Mouse (Mus musculus) limb, embryonic 10.5 days (tissue): ENCODE measurements around the gene Rnf26. TPM values are rescaled to one million over a fixed set of nuclear protein-coding genes. Genes with fewer than 3 reads are reported as not detected.

ENCODE experiments used
- DNase-seq: peaks from one replicate; pipeline ENCODE4 v3.0.0-alpha.2; 2017; ENCODE audit warnings: low spot score
- H3K27ac ChIP-seq: fragments of 300-500 bp; sonication (generic); 2 replicates; pipeline ENCODE4 v1.5.1; 2016; ENCODE audit warnings: mild to moderate bottlenecking
- H3K27me3 ChIP-seq: fragments of 300-500 bp; sonication (generic); 2 replicates; pipeline ENCODE4 v1.6.1; 2016; ENCODE audit warnings: low read depth, mild to moderate bottlenecking; ENCODE audit not compliant: poor library complexity, severe bottlenecking
- H3K36me3 ChIP-seq: fragments of 300-500 bp; sonication (generic); 2 replicates; pipeline ENCODE4 v1.6.1; 2016; ENCODE audit warnings: mild to moderate bottlenecking, moderate library complexity
- H3K4me1 ChIP-seq: fragments of 300-500 bp; sonication (generic); 2 replicates; pipeline ENCODE4 v1.6.1; 2016
- H3K4me3 ChIP-seq: fragments of 300-500 bp; sonication (generic); 2 replicates; pipeline ENCODE4 v1.5.1; 2016; ENCODE audit warnings: mild to moderate bottlenecking, moderate library complexity
- H3K9me3 ChIP-seq: fragments of 300-500 bp; sonication (generic); replicated peaks from 2 replicates; pipeline ENCODE4 v1.6.1; 2016; ENCODE audit warnings: mild to moderate bottlenecking
- WGBS: fragments of 180-500 bp; shearing (Covaris S2); methylation state at CpG from one replicate; pipeline ENCODE4 v1.1.7; 2016; 5-methylcytosine and 5-hydroxymethylcytosine counted together
- polyA plus RNA-seq: library from polyadenylated mRNA; unstranded; fragments of >200 nt; fragmentation: Nextera tagmentation; extraction: Ambion mirVana; gene quantifications from 2 replicates; pipeline ENCODE4 v1.2.1, GENCODE M21; 2016

Rnf26 gene
- polyA plus RNA-seq: 88.1 and 97.0 TPM in 2 replicates

GRCm38 (mm10) chr9:44113105-44113789 is at the start of gene Rnf26, which contains the start of gene Gm49380:
TSS of gene Rnf26 (minus strand) at chr9:44113517.
TSS of gene Gm49380 (minus strand) at chr9:44113500.
- under 1% methylated on average over 51 of the region's 51 CpGs for WGBS
- Histone ChIP-seq H3K27ac (peak within 1 kb of the TSS; percentile 93), H3K4me1 (peaks cover 38% of the 10 kb centered on the region), H3K36me3 (peaks cover 23% of the 10 kb centered on the region), H3K4me3 (peak within 1 kb of the TSS; percentile 85), H3K9me3 (no peaks in the 10 kb centered on the region), H3K27me3 (no peaks in the 10 kb centered on the region)
- peak; percentile 93 for DNase-seq

DNA sequence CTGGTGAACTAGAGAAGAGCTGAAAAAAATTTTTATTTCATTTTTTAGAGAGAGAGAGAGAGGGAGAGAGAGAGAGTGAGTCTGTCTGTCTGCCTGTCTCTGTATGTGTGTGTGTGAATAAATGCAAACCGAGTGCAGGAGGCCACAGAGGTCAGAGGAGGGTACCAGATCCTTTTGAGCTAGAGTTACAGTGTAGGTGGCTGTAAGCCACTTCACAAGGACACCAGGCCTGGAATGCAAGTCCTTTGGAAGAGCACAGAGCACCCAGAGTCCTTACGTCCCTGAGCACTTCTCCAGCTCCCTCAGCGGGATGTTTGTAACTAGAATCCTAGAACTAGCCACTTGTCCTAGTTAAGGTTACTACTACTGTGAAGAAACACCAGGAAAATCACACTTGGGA is 46.6 kb upstream of the Rnf26 start:
- no peaks in the 10 kb centered on the region for H3K9me3 ChIP-seq
- DNase-seq: no peak
- H3K4me3 ChIP-seq: no peak overlapping the region
- no peaks in the 10 kb centered on the region for H3K4me1 ChIP-seq
- H3K36me3 ChIP-seq: peaks cover 94% of the 10 kb centered on the region
- 88% methylated on average over 3 of the region's 3 CpGs for WGBS
- H3K27ac ChIP-seq: no peak overlapping the region
- no peaks in the 10 kb centered on the region for H3K27me3 ChIP-seq

DNA sequence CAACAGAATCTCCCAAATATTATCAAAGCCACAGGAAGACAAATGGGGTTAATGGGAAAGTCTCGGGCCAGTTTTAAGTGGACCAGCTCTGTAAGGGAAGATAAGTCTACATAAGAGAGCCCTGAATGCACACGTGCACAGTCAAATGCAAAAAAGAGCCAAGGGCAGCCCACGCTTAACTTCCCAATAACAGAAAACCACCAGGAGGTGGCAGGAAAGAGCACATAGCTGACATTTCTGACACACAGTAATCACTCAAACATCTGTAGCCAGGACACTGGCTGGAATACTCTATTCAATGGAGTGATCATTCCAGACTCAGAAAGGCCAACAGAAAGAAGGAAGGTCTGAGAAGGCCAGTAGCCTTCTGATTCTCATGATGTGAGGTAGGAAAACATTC is 34.0 kb upstream of the Rnf26 start:
- peaks cover 87% of the 10 kb centered on the region for H3K36me3 ChIP-seq
- H3K4me3 ChIP-seq: no peak overlapping the region
- no peaks in the 10 kb centered on the region for H3K9me3 ChIP-seq
- 82% methylated on average over 3 of the region's 3 CpGs for WGBS
- no peaks in the 10 kb centered on the region for H3K27me3 ChIP-seq
- DNase-seq: no peak
- no peak overlapping the region for H3K27ac ChIP-seq
- H3K4me1 ChIP-seq: no peaks in the 10 kb centered on the region

DNA sequence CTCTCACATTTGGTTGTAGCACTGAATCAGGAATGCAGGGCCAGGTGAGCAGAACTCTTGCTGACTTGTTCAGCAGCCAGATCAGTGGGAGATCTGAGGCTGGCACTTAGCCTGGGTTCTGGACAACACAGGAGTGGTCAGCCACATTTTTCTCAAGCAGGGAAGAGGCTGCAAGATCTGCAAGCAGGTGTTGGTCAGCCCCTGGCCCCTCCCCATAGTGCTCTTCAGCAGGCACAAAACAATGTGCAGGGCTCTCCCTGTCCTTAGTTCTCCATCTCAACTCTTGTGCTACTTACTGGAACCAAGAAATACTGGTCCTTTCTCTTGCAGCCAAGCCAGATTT is 31.4 kb upstream of the Rnf26 start:
- Histone ChIP-seq H3K36me3 (peaks cover 82% of the 10 kb centered on the region), H3K27me3 (no peaks in the 10 kb centered on the region), H3K9me3 (no peaks in the 10 kb centered on the region), H3K4me1 (no peaks in the 10 kb centered on the region), H3K27ac (no peak overlapping the region), H3K4me3 (no peak overlapping the region)
- DNase-seq: no peak

- WGBS: 31% methylated on average over 7 of the region's 8 CpGs
- Histone ChIP-seq H3K36me3 (peaks cover 82% of the 10 kb centered on the region), H3K27ac (no peak overlapping the region)
Measured at GRCm38 (mm10) chr9:44144023-44144717, 30.9 kb upstream of the Rnf26 start.

GRCm38 (mm10) chr9:44143421-44143820 is 30.1 kb upstream of the Rnf26 start:
- Histone ChIP-seq H3K27ac (no peak overlapping the region), H3K9me3 (no peaks in the 10 kb centered on the region), H3K36me3 (peaks cover 80% of the 10 kb centered on the region)

More at GRCm38 (mm10) chr9:44144023-44144717, 30.9 kb upstream of the Rnf26 start:
- Histone ChIP-seq H3K4me3 (no peak overlapping the region), H3K27me3 (no peaks in the 10 kb centered on the region), H3K9me3 (no peaks in the 10 kb centered on the region), H3K4me1 (peaks cover 4% of the 10 kb centered on the region; the same call in 1 of the 2 replicates)
- DNase-seq: no peak

DNA sequence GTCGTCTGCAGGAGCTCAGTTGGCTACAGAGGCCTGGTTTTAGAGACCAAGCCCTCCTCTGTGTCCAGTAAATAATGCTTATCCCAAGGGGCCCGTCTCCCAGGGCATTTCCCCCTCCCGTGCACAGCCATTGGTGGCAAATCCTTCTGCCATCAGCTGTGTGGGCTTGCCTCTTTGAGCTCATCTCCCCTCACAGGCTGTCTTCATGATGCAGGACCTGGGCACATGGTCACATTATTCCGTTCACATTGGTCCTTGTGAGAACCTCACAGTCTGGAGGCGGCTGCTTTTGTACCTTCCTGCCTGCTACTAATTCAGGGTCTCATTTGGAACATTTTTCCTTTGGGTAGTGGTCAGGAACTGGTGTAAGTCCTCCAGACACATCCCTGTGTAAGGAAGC is 28.6 kb upstream of the Rnf26 start:
- WGBS: 76% methylated on average over 5 of the region's 5 CpGs

More at GRCm38 (mm10) chr9:44143421-44143820, 30.1 kb upstream of the Rnf26 start:
- H3K27me3 ChIP-seq: no peaks in the 10 kb centered on the region
- no peak for DNase-seq
- WGBS: 90% methylated on average over 5 of the region's 5 CpGs
- no peak overlapping the region for H3K4me3 ChIP-seq
- peaks cover 11% of the 10 kb centered on the region; the same call in 1 of the 2 replicates for H3K4me1 ChIP-seq

GRCm38 (mm10) chr9:44137846-44138245 is 24.5 kb upstream of the Rnf26 start:
- H3K36me3 ChIP-seq: peaks cover 31% of the 10 kb centered on the region

More for the DNA sequence above, 28.6 kb upstream of the Rnf26 start:
- no peak overlapping the region for H3K4me3 ChIP-seq
- peaks cover 5% of the 10 kb centered on the region for H3K27me3 ChIP-seq
- DNase-seq: no peak
- no peaks in the 10 kb centered on the region for H3K9me3 ChIP-seq
- peaks cover 67% of the 10 kb centered on the region for H3K36me3 ChIP-seq
- H3K4me1 ChIP-seq: peaks cover 12% of the 10 kb centered on the region; the same call in 1 of the 2 replicates
- H3K27ac ChIP-seq: no peak overlapping the region

GRCm38 (mm10) chr9:44135731-44136411 is 22.6 kb upstream of the Rnf26 start:
- H3K4me1 ChIP-seq: peaks cover 58% of the 10 kb centered on the region
- no peaks in the 10 kb centered on the region for H3K9me3 ChIP-seq
- 66% methylated on average over 7 of the region's 7 CpGs for WGBS
- peaks cover 66% of the 10 kb centered on the region for H3K27me3 ChIP-seq
- H3K4me3 ChIP-seq: peak overlapping the region; percentile 63
- 0 out of 2 replicates have a peak, but pooled peaks cover 18% of the 10 kb centered on the region for H3K36me3 ChIP-seq
- peak overlapping the region; percentile 73; the same call in 1 of the 2 replicates for H3K27ac ChIP-seq
- no peak for DNase-seq

More at GRCm38 (mm10) chr9:44137846-44138245, 24.5 kb upstream of the Rnf26 start:
- DNase-seq: no peak
- H3K4me3 ChIP-seq: no peak overlapping the region
- peaks cover 48% of the 10 kb centered on the region for H3K4me1 ChIP-seq
- H3K9me3 ChIP-seq: no peaks in the 10 kb centered on the region
- H3K27ac ChIP-seq: no peak overlapping the region
- 72% methylated on average over 4 of the region's 4 CpGs for WGBS
- H3K27me3 ChIP-seq: peaks cover 46% of the 10 kb centered on the region

DNA sequence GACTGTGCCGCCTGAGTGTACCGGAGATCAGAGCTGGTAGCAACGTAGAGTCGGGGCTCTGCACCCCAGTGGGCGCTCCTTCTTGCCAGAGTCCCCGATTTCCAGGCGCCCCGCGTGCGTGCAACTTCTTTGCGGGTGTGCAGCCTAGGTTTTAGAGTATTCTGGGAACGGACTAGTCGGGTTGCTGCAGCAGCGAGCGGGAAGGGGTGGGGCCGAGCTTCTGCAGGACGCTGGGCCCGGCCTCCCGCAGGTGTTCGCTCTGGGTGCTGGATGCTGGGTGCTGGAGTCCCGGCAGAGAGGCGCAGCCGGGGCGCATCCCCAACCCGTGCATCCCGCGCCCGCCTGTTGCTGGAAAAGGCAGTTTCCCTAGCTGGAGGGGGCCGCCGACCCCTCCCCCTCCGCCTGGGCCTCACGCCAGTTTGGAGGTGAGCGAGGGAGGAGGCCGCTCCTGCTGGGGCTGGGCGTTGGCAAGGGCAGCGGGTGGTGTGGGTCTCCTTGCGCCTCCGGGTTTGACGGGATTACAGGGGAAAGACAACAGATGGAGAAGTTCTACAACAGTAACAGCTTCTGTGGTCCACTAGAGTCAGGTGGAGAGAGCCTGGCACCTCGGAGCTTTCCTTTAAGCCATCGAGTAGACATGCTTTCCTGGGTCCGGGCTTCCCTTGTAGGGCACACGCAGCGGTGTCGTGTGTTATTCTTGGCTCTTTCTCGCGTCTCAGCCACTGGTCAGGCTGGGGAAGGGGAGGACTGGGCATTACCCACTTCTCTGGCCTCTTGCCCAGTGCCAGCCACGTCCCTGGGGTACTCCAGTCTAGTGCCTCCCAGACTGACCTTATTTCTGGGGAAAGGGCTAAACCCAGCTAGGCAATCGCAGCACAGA is 21.8 kb upstream of the Rnf26 start:
- Histone ChIP-seq H3K27ac (peak overlapping the region; percentile 73), H3K4me3 (peak overlapping the region; percentile 63), H3K27me3 (peaks cover 69% of the 10 kb centered on the region), H3K4me1 (peaks cover 66% of the 10 kb centered on the region), H3K36me3 (0 out of 2 replicates have a peak, but pooled peaks cover 12% of the 10 kb centered on the region), H3K9me3 (no peaks in the 10 kb centered on the region)
- peak; percentile 59 for DNase-seq
- whole genome bisulfite sequencing: 3% methylated on average over 49 of the region's 49 CpGs

DNA sequence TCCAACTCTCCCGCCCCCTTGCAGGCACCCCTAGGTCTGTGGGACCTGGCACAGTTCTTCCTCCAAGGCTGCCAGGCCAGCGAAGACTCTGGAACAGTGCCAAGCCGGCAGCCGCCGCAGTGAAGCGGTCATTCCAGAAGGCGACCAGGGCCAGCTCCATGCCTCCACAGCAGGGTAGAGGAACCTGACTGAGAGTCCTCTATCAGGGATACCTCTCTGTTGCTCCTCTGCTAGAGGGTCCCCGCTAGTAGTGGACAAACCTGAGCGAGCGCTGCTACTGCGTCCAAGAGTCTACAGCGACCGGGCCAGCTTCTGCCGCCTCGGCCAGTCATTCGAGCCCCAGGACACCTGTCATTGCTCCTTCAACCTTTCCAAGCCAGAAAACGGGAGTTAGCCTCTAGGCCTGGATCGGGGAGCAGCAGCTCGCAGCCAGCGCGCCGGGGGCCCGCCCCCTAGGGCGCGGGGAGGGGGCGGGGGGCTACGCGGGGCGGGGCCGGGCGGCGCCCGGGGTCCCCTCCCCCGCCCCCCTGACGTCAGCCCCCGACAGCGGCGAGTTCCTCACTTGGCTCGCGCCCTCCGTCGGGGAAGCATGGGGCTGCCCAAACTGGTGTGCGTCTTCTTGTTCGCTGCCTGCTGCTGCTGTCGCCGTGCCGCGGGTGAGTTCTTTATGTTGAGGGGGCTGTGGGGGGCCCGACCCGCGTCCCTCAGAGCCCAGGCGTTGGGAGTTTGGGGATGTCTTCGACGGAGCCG is 21.0 kb upstream of the Rnf26 start, which contains the start of gene Mcam:
Mcam (plus strand) TSS at position 369 of the 750 bp plus-strand sequence.
- no peaks in the 10 kb centered on the region for H3K9me3 ChIP-seq
- H3K27ac ChIP-seq: peak within 1 kb of the TSS; percentile 73
- H3K4me1 ChIP-seq: peaks cover 71% of the 10 kb centered on the region
- peaks cover 69% of the 10 kb centered on the region for H3K27me3 ChIP-seq
- 3% methylated on average over 54 of the region's 55 CpGs for WGBS
- peak within 1 kb of the TSS; percentile 63 for H3K4me3 ChIP-seq
- peak; percentile 75 for DNase-seq
- 0 out of 2 replicates have a peak, but pooled peaks cover 7% of the 10 kb centered on the region for H3K36me3 ChIP-seq
